Mouse (Mus musculus) C2C12 (cell line): ENCODE measurements around the gene B3galt4. TPM values are rescaled to one million over a fixed set of nuclear protein-coding genes. Genes with fewer than 3 reads are reported as not detected.

ENCODE experiments used
- H3K27me3 ChIP-seq: one replicate; pipeline ENCODE4 v1.6.1; 2011; ENCODE audit not compliant: control insufficient read depth, insufficient read depth, insufficient read length
- H3K36me3 ChIP-seq: one replicate; pipeline ENCODE4 v1.6.1; 2011; ENCODE audit not compliant: control insufficient read depth, insufficient read depth
- H3K4me3 ChIP-seq: one replicate; pipeline ENCODE4 v1.5.1; 2011; ENCODE audit warnings: mild to moderate bottlenecking, control low read depth; ENCODE audit not compliant: poor library complexity, insufficient read depth, severe bottlenecking
- H3K79me2 ChIP-seq: one replicate; pipeline ENCODE4 v1.6.1; 2011; ENCODE audit not compliant: control insufficient read depth, insufficient read depth
- H3K79me3 ChIP-seq: one replicate; pipeline ENCODE4 v1.6.1; 2011; ENCODE audit warnings: low read depth, control low read depth
- H3ac ChIP-seq: one replicate; pipeline ENCODE3; 2011; ENCODE audit warnings: low read depth; ENCODE audit not compliant: control insufficient read depth, insufficient read length
- CEBPB ChIP-seq: IDR thresholded peaks from one replicate; pipeline ENCODE4 v1.6.1; 2011; ENCODE audit warnings: low read depth, mild to moderate bottlenecking, control low read depth, moderate library complexity
- CTCF ChIP-seq: IDR thresholded peaks from one replicate; pipeline ENCODE4 v1.5.1; 2011; ENCODE audit not compliant: control insufficient read depth, insufficient read depth, insufficient read length
- FOSL1 ChIP-seq: IDR thresholded peaks from one replicate; pipeline ENCODE4 v1.8.0; 2011; ENCODE audit warnings: mild to moderate bottlenecking, low read length; ENCODE audit not compliant: poor library complexity, insufficient read depth, severe bottlenecking
- MAX ChIP-seq: IDR thresholded peaks from one replicate; pipeline ENCODE4 v1.6.1; 2011; ENCODE audit warnings: mild to moderate bottlenecking, control low read depth
- MYOD1 ChIP-seq: IDR thresholded peaks from one replicate; pipeline ENCODE4 v1.6.1; 2011; ENCODE audit warnings: low read depth; ENCODE audit not compliant: control insufficient read depth, insufficient read length
- MYOG ChIP-seq: IDR thresholded peaks from one replicate; pipeline ENCODE4 v1.6.1; 2011; ENCODE audit not compliant: control insufficient read depth, insufficient read length; ENCODE audit errors: extremely low read depth
- USF1 ChIP-seq: IDR thresholded peaks from one replicate; pipeline ENCODE4 v1.6.1; 2011; ENCODE audit warnings: low read depth, mild to moderate bottlenecking, control low read depth, moderate library complexity
- polyA plus RNA-seq: library from polyadenylated mRNA; unstranded; fragments of >200 nt; fragmentation: generic; extraction: Trizol; gene quantifications from one replicate; pipeline ENCODE4 v1.2.1, GENCODE M21; 2012; ENCODE audit warnings: missing spikeins

Gene B3galt4
- polyA plus RNA-seq, 1 experiment, result 1.5 TPM

GRCm38 (mm10) chr17:33958451-33958850 is 7.2 kb upstream of the B3galt4 start:
- peaks cover 35% of the 10 kb centered on the region for H3K79me2 ChIP-seq
- H3K4me3 ChIP-seq, result no peak overlapping the region
- H3K79me3 ChIP-seq, result peaks cover 28% of the 10 kb centered on the region
- peaks cover 14% of the 10 kb centered on the region for H3K36me3 ChIP-seq
- TF ChIP-seq MYOD1 (no peak), CEBPB (no peak), FOSL1 (no peak), MYOG (no peak), MAX (no peak), USF1 (no peak), CTCF (no peak)
- H3ac ChIP-seq, result no peak overlapping the region
- H3K27me3 ChIP-seq, result no peaks in the 10 kb centered on the region

GRCm38 (mm10) chr17:33957493-33957892 is 6.2 kb upstream of the B3galt4 start:
- Histone ChIP-seq H3K79me2 (peaks cover 44% of the 10 kb centered on the region), H3K27me3 (no peaks in the 10 kb centered on the region), H3K4me3 (no peak overlapping the region), H3K79me3 (peaks cover 36% of the 10 kb centered on the region), H3K36me3 (peaks cover 23% of the 10 kb centered on the region), H3ac (no peak overlapping the region)
- TF ChIP-seq MYOD1 (no peak), USF1 (no peak), FOSL1 (no peak), CEBPB (no peak), MAX (no peak), CTCF (no peak), MYOG (no peak)

- Histone ChIP-seq H3K79me2 (peaks cover 48% of the 10 kb centered on the region), H3ac (peak overlapping the region; percentile 100), H3K4me3 (peak overlapping the region; percentile 83), H3K27me3 (no peaks in the 10 kb centered on the region), H3K79me3 (peaks cover 36% of the 10 kb centered on the region), H3K36me3 (peaks cover 33% of the 10 kb centered on the region)
- TF ChIP-seq MYOG (no peak), MYOD1 (no peak), FOSL1 (no peak), MAX (no peak), USF1 (no peak), CEBPB (no peak), CTCF (no peak)
Observed at GRCm38 (mm10) chr17:33956336-33956735, 5.0 kb upstream of the B3galt4 start.

GRCm38 (mm10) chr17:33955555-33956214 is 4.4 kb upstream of the B3galt4 start, which contains the start of the genes Vps52 and Rps18:
Gene Vps52, plus strand, starts transcription at chr17:33955812.
Gene Rps18, minus strand, starts transcription at chr17:33956001.
- H3ac ChIP-seq, result peak within 1 kb of the TSS; percentile 100
- peaks cover 36% of the 10 kb centered on the region for H3K36me3 ChIP-seq
- H3K27me3 ChIP-seq, result no peaks in the 10 kb centered on the region
- H3K79me3 ChIP-seq, result peaks cover 36% of the 10 kb centered on the region
- TF ChIP-seq FOSL1 (no peak), USF1 (no peak), MYOG (no peak), MYOD1 (no peak), MAX (peak; percentile 70), CEBPB (no peak), CTCF (no peak)
- peaks cover 48% of the 10 kb centered on the region for H3K79me2 ChIP-seq
- peak within 1 kb of the TSS; percentile 97 for H3K4me3 ChIP-seq

- no peak for TF ChIP-seq MYOD1
- no peak for TF ChIP-seq CEBPB
- TF ChIP-seq CTCF, result no peak
- H3K27me3 ChIP-seq, result no peaks in the 10 kb centered on the region
- H3K36me3 ChIP-seq, result peaks cover 43% of the 10 kb centered on the region
- peak overlapping the region; percentile 97 for H3K4me3 ChIP-seq
- peaks cover 48% of the 10 kb centered on the region for H3K79me2 ChIP-seq
- H3K79me3 ChIP-seq, result peaks cover 36% of the 10 kb centered on the region
- peak overlapping the region; percentile 96 for H3ac ChIP-seq
Observed at GRCm38 (mm10) chr17:33954646-33955554, 3.6 kb upstream of the B3galt4 start.
